ENCODE assay signal across 30 mouse cellular contexts in genomic region chrX:142571772-142572171, GRCm38 (mm10).
"Had no signal": no experiment of that assay in that cellular context is flagged by ENCODE, and none has a peak within 500 bp of the region (broad histone marks: within the 10 kb centered on the region; RNA-seq: fewer than 3 reads in every experiment).

No protein-coding gene starts in this region.

- H3K27me3 ChIP-seq: heart, embryonic 13.5 days; heart, embryonic 15.5 days; intestine, embryonic 15.5 days had no signal

- H3K4me1 ChIP-seq: heart, embryonic 15.5 days; hindbrain, embryonic 10.5 days; hindbrain, embryonic 12.5 days; hindbrain, embryonic 13.5 days; hindbrain, embryonic 15.5 days; intestine, embryonic 15.5 days; kidney, embryonic 15.5 days had no signal

- H3K4me3 ChIP-seq: heart, embryonic 12.5 days; heart, embryonic 13.5 days; heart, embryonic 15.5 days; hindbrain, embryonic 10.5 days; hindbrain, embryonic 12.5 days; hindbrain, embryonic 13.5 days; hindbrain, embryonic 15.5 days; intestine, embryonic 15.5 days; kidney, embryonic 15.5 days; layer of hippocampus, adult 2 months; left cerebral cortex, adult 2 months had no signal

- H3K9ac ChIP-seq: heart, embryonic 12.5 days; heart, embryonic 13.5 days; heart, embryonic 15.5 days; hindbrain, embryonic 12.5 days; hindbrain, embryonic 13.5 days; hindbrain, embryonic 14.5 days; hindbrain, embryonic 15.5 days; intestine, embryonic 15.5 days; kidney, embryonic 15.5 days had no signal

- H3K27ac ChIP-seq: heart, embryonic 13.5 days; heart, embryonic 15.5 days; hindbrain, embryonic 10.5 days; hindbrain, embryonic 12.5 days; hindbrain, embryonic 13.5 days; hindbrain, embryonic 14.5 days; hindbrain, embryonic 15.5 days; hindbrain, postnatal 0 days; intestine, embryonic 15.5 days; kidney, embryonic 15.5 days; kidney, postnatal 0 days; layer of hippocampus, adult 2 months; left cerebral cortex, adult 2 months had no signal

- H3K36me3 ChIP-seq: heart, embryonic 12.5 days; heart, embryonic 13.5 days; heart, embryonic 15.5 days; hindbrain, embryonic 10.5 days; hindbrain, embryonic 12.5 days; hindbrain, embryonic 13.5 days; hindbrain, embryonic 15.5 days; intestine, embryonic 15.5 days; kidney, embryonic 15.5 days had no signal

- H3K9me3 ChIP-seq: heart, embryonic 12.5 days; heart, embryonic 13.5 days; heart, embryonic 15.5 days; hindbrain, embryonic 10.5 days; hindbrain, embryonic 12.5 days; hindbrain, embryonic 13.5 days; hindbrain, embryonic 15.5 days; intestine, embryonic 15.5 days; kidney, embryonic 15.5 days had no signal

- DNase-seq: heart, postnatal 10 days; heart, postnatal 14 days; heart, postnatal 36 days; heart, postnatal 4 days; kidney, adult 11 months; kidney, adult 18-20 months; kidney, adult 2 months; kidney, adult 8-10 months; kidney, adult 9 months; kidney, postnatal 10 days; kidney, postnatal 14 days; kidney, postnatal 25 days; kidney, postnatal 36 days; kidney, postnatal 4 days; layer of hippocampus, adult 9-11 months; layer of hippocampus, postnatal 36 days had no signal
